Mouse (Mus musculus) ovary, postnatal 14 days (tissue): ENCODE data around the gene Xcl1.
"Not testable (repeated sequence)": the region's sequence is repeated elsewhere in the genome, so short reads cannot be mapped to it uniquely, and the experiment has no call there.

Experiments used
- DNase-seq: peaks from one replicate; pipeline ENCODE4 v3.0.0; 2022; ENCODE audit warnings: low spot score

Gene Xcl1

GRCm38 (mm10) chr1:164935477-164936044 lies at the start of gene Xcl1:
Gene Xcl1 (minus strand): TSS chr1:164935527.
- no peak for DNase-seq

- DNase-seq, result not testable (repeated sequence)
Observed at GRCm38 (mm10) chr1:164984681-164985080, 49.4 kb upstream of the Xcl1 start.

GRCm38 (mm10) chr1:164977351-164977750 lies 42.0 kb upstream of the Xcl1 start:
- no peak for DNase-seq

- no peak for DNase-seq
Observed at GRCm38 (mm10) chr1:164975729-164976128, 40.4 kb upstream of the Xcl1 start.

- DNase-seq, result no peak
Observed at GRCm38 (mm10) chr1:164975276-164975675, 39.9 kb upstream of the Xcl1 start.

GRCm38 (mm10) chr1:164973790-164974189 lies 38.5 kb upstream of the Xcl1 start:
- DNase-seq, result no peak

GRCm38 (mm10) chr1:164973341-164973740 lies 38.0 kb upstream of the Xcl1 start:
- no peak for DNase-seq

- no peak for DNase-seq
Observed at GRCm38 (mm10) chr1:164972744-164973143, 37.4 kb upstream of the Xcl1 start.

- no peak for DNase-seq
Observed at GRCm38 (mm10) chr1:164966095-164966698, 30.9 kb upstream of the Xcl1 start.

- DNase-seq, result no peak
Observed at GRCm38 (mm10) chr1:164960610-164961009, 25.3 kb upstream of the Xcl1 start.

- DNase-seq, result no peak
Observed at GRCm38 (mm10) chr1:164959787-164960385, 24.6 kb upstream of the Xcl1 start.

GRCm38 (mm10) chr1:164959160-164959559 lies 23.8 kb upstream of the Xcl1 start:
- no peak for DNase-seq

GRCm38 (mm10) chr1:164957974-164958373 lies 22.6 kb upstream of the Xcl1 start:
- no peak for DNase-seq

- DNase-seq, result no peak
Observed at GRCm38 (mm10) chr1:164956725-164957399, 21.5 kb upstream of the Xcl1 start.

- DNase-seq, result no peak
Observed at GRCm38 (mm10) chr1:164955452-164956196, 20.3 kb upstream of the Xcl1 start.

- DNase-seq, result no peak
Observed at GRCm38 (mm10) chr1:164953574-164953973, 18.2 kb upstream of the Xcl1 start.

GRCm38 (mm10) chr1:164936060-164936459 lies 733 bp upstream of the Xcl1 start:
- no peak for DNase-seq

GRCm38 (mm10) chr1:164933441-164934188 lies 1.7 kb downstream of the Xcl1 start:
- DNase-seq, result no peak

- no peak for DNase-seq
Observed at GRCm38 (mm10) chr1:164931135-164931534, 4.2 kb downstream of the Xcl1 start.

- DNase-seq, result no peak
Observed at GRCm38 (mm10) chr1:164930006-164930405, 5.3 kb downstream of the Xcl1 start.

GRCm38 (mm10) chr1:164926534-164927160 lies 8.7 kb downstream of the Xcl1 start:
- DNase-seq, result no peak
